Mouse (Mus musculus): ENCODE measurements at regions not wholly inside any gene's neighbourhood (a gene's known extent, or its start where the extent isn't known, plus 50 kb on each side); places are given as distances from the start of the nearest gene placed in this dataset.

DNA sequence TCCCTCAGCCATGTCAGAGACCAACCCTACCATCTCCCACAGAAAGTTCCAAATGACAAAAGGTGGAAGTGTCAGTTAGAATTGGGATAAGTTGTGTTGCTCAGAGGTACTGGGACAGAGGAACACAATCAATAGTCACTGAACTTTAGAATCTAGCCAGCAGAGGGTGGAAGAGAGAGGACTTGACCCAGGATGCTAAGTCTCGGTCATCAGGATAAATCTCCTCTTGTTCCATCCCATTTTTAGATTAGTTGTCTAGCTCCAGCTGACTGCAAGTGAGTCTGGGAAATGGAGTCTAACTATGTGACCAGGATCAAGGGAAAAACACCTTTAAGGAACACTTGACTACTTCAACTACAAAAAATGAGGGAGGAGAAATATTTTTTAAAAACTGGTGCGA lies 91.5 kb downstream of the Fam84b start:
- peak; percentile 18 to 42 for DNase-seq

DNA sequence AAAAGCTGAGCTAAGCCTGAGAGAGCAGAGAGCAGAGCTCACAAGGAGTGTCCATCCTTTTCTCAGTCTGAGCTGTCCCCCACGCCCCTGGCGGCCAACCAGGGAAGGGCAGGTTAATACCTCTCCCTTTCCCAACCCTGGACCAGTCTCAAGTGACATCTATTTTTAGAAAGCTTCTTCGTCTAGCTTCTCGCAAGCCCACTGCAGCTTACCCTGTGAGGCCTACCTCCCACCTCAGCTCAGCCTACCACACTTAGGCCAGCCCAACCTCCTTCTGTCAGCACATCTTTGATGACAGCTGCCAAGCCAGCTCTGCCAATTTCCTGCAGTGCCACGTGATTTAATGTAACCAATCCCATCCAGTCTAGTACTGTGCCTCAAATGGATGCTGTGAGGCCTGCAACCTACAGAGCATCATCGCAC lies 93.6 kb downstream of the Fam84b start:
- DNase-seq = peak; percentile 28 to 64

- DNase-seq = no peak
Observed at GRCm38 (mm10) chr15:60754246-60754645, 99.3 kb downstream of the Fam84b start.

DNA sequence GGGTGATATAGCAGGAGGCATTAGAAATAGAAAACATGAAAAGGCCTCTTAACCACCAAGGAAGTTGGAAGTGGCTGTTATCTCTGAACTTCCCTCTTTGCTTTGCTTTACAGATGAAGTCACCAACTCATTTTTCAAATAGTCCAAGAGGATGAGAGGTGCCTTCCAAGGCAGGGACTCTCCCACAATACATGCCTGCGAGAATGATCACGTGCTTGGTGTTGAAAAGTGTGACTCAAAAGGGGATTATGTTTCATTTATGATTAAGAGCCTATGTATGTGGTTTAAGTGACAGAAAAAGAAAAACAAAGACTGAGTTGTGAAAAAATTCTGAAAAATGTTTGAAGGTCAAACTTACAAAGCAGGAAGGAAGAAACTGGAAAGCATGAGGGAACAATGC lies 114.0 kb downstream of the Fam84b start:
- no peak for DNase-seq

DNA sequence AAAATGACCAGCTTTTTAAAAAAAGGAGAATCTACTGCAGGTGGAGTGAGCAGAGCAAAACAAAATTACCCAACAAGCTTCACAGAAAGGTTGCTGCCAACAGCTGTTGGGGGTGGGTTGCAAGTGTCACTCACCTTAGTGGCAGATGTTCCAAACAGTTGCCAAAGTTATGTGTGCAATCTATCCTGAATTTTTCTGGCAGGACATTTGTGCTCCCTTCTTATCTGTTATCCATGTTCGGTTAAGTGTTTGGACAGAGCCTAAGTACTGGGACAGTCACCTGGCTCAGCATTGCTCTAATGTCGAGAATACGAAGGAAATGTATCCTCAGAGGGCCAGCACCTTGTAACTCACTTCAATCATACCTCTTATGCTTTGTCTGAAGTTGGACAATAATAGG lies 115.3 kb downstream of the Fam84b start:
- DNase-seq = peak in 1 of 2 experiments; percentile 11

DNA sequence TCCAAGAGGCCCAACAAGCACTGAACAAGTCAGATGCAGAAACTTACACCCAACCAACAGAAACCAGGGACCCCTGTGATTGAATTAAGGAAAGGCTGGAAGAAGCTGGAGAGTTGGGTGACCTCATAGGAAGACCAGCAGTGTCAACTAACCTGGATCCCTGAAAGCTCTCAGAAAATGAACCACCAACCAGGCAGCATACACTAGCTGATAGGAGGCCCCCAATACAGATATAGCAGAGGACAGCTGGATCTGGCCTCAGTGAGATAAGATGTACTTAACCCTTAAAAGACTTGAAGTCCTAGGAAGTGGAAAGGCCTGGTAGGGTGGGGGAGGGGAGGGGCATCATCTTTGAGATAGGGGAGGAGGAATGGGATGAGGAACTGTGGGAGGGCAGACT lies 121.2 kb downstream of the Fam84b start:
- no peak for DNase-seq

GRCm38 (mm10) chr15:60728754-60729153 lies 124.8 kb downstream of the Fam84b start:
- DNase-seq = no peak

DNA sequence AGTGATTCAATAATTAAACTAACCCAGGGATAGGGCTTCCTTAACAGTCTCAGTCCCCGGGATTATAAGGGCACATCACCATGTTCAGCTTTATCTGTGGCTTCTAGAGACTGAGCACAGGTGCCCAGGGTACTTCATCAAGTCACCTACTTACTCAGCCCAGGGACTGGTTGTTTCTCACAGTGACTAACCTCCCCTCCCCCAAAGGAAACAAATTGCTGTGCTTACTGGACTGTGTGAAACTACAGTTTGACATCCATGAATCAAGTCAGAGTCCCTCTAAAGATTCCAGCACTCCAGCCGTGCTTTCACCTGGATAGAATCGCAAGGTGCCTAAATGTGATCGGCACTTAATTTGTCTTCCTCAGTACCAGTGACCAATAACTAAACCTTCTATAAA lies 125.2 kb downstream of the Fam84b start:
- DNase-seq = no peak

GRCm38 (mm10) chr15:60719332-60719731 lies 134.2 kb downstream of the Fam84b start:
- peak; percentile 4 to 34 for DNase-seq

DNA sequence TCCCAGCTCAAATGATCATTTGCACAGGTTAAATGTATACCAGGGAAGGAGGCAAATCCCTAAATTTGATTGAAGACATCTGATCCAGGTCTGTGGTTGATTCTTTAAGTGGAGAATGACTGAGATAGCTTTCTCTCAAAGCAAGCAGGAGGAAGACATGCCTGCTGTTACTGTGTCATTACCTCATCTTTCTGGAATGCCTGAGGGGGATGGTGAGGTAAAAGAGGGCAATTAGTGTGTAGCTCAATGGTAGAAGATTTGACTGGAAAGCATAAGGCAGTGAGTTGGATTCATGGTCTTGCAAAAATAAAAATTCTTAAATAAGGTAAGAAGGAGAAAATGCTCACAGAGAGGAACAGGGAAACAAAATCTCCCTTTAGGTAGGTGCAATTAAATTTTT lies 144.9 kb downstream of the Fam84b start:
- DNase-seq = no peak

DNA sequence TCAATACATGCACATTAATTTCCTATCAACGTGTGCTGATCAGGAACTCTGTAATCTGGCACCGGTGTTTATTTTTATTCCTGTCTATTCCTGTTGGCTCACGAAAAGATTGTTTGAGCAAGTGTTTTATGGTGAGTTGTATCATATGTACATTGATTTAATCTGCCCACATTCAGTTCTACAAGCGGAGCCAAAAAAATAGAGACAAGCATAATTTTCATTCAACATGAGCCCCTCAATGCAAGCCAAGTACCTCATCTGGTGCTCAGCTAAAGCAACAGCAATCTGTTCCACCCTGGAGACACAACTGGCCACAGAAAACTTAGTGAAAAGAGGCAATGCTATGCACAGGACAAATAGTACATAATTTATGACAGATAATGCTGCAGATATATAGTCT lies 147.6 kb downstream of the Fam84b start:
- DNase-seq = no peak

GRCm38 (mm10) chr15:60701273-60701672 lies 152.3 kb downstream of the Fam84b start:
- no peak for DNase-seq

DNA sequence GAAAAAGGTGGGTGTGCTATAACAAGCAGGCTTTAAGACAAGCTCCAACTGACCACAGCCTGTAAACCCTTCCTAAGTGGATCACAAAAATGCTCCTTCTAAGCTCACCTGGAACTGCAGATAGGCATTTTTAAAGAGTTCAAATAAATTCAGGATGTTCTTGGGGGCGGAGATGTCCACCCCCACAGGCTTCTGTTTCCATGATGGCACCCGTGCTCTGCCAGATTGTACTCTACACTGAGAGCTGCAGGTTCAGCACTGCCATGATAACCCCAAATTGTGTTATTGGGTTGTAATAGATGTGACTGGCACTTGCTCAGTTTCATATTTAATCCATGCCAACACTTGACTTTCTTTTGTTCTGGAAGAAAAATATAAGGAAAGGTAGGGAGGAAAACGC lies 158.8 kb downstream of the Fam84b start:
- no peak for DNase-seq

GRCm38 (mm10) chr15:60693751-60694500 lies 159.7 kb downstream of the Fam84b start:
- DNase-seq = peak in 1 of 2 experiments; percentile 32

GRCm38 (mm10) chr15:60692718-60693597 lies 160.6 kb downstream of the Fam84b start:
- DNase-seq = peak in 1 of 2 experiments; percentile 5

DNA sequence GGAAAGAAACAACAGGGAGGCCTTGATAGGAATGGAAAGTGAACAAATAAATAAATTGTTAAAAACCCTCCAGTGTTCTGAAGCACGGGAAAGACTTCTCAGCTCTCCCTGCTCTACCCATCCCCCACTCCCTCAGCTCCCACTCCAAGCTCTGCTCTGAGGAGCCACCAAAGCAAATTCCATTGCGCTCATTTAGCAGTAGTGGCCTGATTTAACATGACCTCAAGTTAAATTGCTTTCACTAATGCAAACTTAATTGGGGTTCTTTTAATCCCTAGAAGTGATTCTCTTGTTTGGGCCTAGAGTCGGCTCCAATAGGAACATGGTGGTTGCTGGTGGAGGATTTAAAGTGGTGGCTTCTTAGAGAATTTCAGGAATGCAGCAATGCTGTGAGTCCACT lies 161.4 kb downstream of the Fam84b start:
- DNase-seq = no peak

DNA sequence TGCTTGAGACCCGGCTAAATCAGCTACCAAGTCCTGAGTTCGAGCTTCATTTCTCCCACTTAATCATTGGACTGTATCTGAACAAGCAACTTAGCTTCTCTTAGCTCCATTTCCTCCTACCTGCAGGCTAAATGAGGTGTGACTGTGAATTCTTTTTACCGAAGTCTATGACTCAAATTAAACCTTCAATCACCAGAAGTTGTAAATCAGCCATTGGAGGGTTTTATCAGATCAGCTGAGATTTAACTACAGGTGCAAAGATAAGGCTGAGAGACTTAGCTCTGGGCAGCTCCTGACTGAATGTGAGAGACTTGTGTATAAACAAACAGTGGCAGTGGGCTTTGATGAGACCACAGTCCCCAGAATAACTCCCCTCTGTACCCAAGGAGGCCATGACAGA lies 176.2 kb downstream of the Fam84b start:
- DNase-seq = no peak

DNA sequence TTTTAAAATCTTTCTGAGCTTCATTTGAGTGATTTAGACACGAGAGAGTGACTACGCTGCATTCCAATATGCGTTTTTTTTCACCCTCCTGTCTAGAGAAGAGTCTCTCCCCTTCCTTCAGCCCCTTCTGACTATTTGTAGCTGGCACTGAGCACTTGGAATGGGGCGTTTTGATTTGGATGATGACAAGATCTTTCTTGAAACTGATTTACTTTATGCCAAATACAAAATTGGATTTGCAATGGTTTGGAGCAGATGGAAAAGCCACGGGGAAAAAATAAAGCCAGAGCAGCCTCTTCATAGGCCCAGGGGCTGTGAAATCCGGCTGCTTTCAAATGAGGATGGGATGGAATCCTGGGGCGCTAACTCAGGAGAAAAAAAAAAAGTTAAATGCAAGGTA lies 196.0 kb downstream of the Fam84b start:
- DNase-seq = no peak

DNA sequence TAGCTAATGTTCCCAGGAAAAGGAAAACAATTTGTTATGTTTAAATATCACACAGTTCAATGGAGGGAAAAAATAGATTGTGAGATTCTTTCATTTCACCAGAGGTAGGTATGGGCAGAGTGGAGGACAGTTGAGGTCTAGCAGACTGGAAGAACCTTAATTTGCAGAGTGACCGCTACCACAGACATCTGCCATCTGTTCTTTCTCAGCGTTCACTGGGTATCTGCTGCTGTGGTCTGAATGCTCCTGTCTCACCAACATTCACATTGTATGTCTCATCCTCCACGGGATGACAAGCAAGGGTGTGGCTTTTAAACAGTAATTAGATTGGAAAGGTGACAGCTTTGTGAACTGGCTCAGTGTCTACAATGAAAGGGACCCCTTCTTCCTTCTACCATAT lies 198.5 kb downstream of the Fam84b start:
- no peak for DNase-seq

DNA sequence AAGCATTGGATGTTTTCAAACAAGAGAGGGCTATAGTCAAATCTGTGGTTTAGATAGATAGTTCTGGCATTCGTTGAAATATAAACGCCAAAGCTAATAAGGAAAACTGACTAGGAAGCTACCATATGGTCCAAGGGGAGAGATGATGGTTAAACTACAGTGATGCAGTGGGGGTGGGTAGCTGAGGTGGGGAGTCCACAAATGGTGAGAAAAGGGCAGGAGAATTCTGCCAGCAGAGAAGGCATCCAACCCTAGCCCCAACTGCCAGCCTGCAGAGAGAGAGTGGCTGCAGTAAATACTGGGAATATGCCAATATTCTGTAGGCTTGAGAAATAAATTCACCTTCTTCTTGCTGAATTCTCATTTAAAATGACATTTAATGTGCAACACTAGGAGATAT lies 204.3 kb downstream of the Fam84b start:
- no peak for DNase-seq

- DNase-seq = no peak
Observed at GRCm38 (mm10) chr15:60641770-60642169, 211.8 kb downstream of the Fam84b start.

- no peak for DNase-seq
Observed at GRCm38 (mm10) chr15:60633457-60633850, 220.1 kb downstream of the Fam84b start.

DNA sequence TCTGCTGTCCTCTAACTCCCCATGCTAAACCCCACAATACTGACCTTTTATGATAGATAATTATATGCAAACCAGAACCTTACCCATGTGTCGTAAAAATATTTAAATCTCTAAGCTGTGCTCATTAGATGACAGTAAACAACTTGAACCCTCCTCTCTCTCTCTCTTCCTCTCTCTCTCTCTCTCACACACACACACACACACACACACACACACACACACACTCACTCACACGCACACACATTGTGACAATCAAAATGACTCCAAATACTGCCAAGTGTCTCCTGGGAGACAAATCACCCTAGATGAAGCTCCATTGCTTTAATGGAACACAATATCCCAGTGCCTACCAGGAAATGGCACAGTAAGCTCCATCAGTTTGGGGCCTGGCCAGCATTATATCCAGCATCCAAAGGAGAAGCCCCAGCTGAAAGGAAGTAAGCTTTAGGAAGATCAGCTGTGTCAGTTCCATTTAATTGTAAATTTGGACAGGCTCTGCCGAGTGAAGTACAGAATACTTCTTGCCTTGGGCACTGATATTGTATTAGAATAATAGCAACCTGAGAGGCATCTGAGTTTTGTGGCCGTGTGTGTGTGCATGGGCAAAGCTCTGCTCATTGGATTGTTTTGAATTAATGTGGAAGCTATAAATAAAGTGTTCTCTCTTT lies 220.7 kb downstream of the Fam84b start:
- no peak for DNase-seq
